14 mouse cellular contexts compared by ENCODE assay signal in the genomic region with DNA sequence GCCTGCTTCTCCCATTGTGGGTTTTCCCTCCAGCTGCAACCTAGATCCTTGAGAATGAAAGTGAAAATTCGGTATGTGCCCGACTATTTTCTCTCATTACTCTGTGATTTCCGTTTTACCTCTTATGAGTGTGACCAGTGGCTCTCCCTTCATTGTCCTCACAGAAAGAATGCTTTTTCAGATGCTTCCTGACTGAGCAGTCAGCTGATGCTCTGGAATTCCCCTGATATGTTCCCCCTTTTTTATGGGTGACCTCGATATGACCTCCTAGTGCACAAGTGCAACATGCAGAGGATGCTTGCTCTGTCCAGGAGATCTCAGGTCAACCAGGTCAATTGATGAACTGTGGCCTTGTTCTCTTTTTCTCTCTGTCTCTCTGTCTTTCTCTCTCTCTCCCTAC. TPM values are rescaled to one million over a fixed set of nuclear protein-coding genes. Genes with fewer than 3 reads are reported as not detected.
A peak's percentile ranks its signal among the peaks of the same experiment; 100 is the strongest.
DNase-seq lines count a peak whose midpoint lies in the region; ATAC-seq and TF ChIP-seq lines count a peak whose summit lies in the region.
"Had no signal": no experiment of that assay in that cellular context is flagged by ENCODE, and none has a peak within 500 bp of the region (broad histone marks: within the 10 kb centered on the region; RNA-seq: fewer than 3 reads in every experiment).

No protein-coding gene starts in this region.

- H3K4me3 ChIP-seq in gastrocnemius, adult 2 months = no peak overlapping the region
- no peak overlapping the region for H3K4me3 ChIP-seq in kidney, embryonic 16.5 days (ENCODE audit: low read length)
- H3K4me3 ChIP-seq in brown adipose tissue, adult 24 weeks (ENCODE audit: insufficient read depth, low read depth, low read length) = no peak overlapping the region
- no peak overlapping the region for H3K4me3 ChIP-seq in heart, embryonic 15.5 days
- H3K4me3 ChIP-seq: forebrain, embryonic 13.5 days; limb, embryonic 13.5 days had no signal

- H3K36me3 ChIP-seq in kidney, embryonic 16.5 days (ENCODE audit: insufficient read depth, low read length) = no peaks in the 10 kb centered on the region
- H3K36me3 ChIP-seq in heart, embryonic 15.5 days = no peaks in the 10 kb centered on the region
- H3K36me3 ChIP-seq: limb, embryonic 13.5 days had no signal

- no peaks in the 10 kb centered on the region for H3K4me1 ChIP-seq in kidney, embryonic 16.5 days (ENCODE audit: insufficient read depth, low read length)
- H3K4me1 ChIP-seq in brown adipose tissue, adult 24 weeks (ENCODE audit: control insufficient read depth, insufficient read depth, insufficient read length, low read length) = peaks cover 8% of the 10 kb centered on the region
- peaks cover 6% of the 10 kb centered on the region; the same call in 1 of the 2 replicates for H3K4me1 ChIP-seq in heart, embryonic 15.5 days (replicated peaks)
- H3K4me1 ChIP-seq: forebrain, embryonic 13.5 days had no signal

- 70% methylated on average over 4 of the region's 4 CpGs for WGBS in kidney, embryonic 16.5 days
- WGBS in heart, embryonic 15.5 days = 37% methylated on average over 4 of the region's 4 CpGs

- no peak overlapping the region for H3K4me2 ChIP-seq in kidney, embryonic 16.5 days (replicated peaks; ENCODE audit: low read depth, low read length)
- no peak overlapping the region for H3K4me2 ChIP-seq in heart, embryonic 15.5 days
- H3K4me2 ChIP-seq: forebrain, embryonic 13.5 days; limb, embryonic 13.5 days had no signal

- no peaks in the 10 kb centered on the region for H3K27me3 ChIP-seq in kidney, embryonic 16.5 days (ENCODE audit: insufficient read depth, low read length)
- no peaks in the 10 kb centered on the region for H3K27me3 ChIP-seq in heart, embryonic 15.5 days
- H3K27me3 ChIP-seq: forebrain, embryonic 13.5 days; limb, embryonic 13.5 days had no signal

- no peak for DNase-seq in gastrocnemius, adult 2 months
- DNase-seq in gastrocnemius, adult 8-10 months (ENCODE audit: low spot score in 2 of 2) = no peak
- no peak for DNase-seq in kidney, postnatal 25 days
- DNase-seq in spleen, postnatal 10 days (ENCODE audit: low spot score in 2 of 2) = no peak
- no peak for DNase-seq in right cerebral cortex, postnatal 36 days (ENCODE audit: low spot score in 2 of 2)
- DNase-seq: B cell, adult 2 months; cerebellum, postnatal 25 days; right cerebral cortex, postnatal 25 days had no signal

- H3K27ac ChIP-seq in gastrocnemius, adult 2 months = peak overlapping the region; percentile 64
- H3K27ac ChIP-seq in kidney, embryonic 16.5 days (ENCODE audit: low read length) = no peak overlapping the region
- H3K27ac ChIP-seq in brown adipose tissue, adult 24 weeks (replicated peaks; ENCODE audit: low read depth, low read length) = peak overlapping the region; percentile 76
- H3K27ac ChIP-seq in heart, embryonic 15.5 days = peak overlapping the region; percentile 38; the same call in 1 of the 2 replicates
- H3K27ac ChIP-seq: forebrain, embryonic 13.5 days; limb, embryonic 13.5 days had no signal

- 0 out of 2 replicates have a peak, but pooled peaks have one; percentile 15 for ATAC-seq in kidney, embryonic 16.5 days (ENCODE audit: low FRiP score, low TSS enrichment)
- peak; percentile 53 for ATAC-seq in heart, embryonic 15.5 days (replicated peaks; ENCODE audit: insufficient number of reproducible peaks, insufficient read depth, low FRiP score, low read depth)
- ATAC-seq: forebrain, embryonic 13.5 days; inflammation-experienced regulatory T-cells, adult 6 months had no signal

- H3K9ac ChIP-seq in kidney, embryonic 16.5 days (replicated peaks; ENCODE audit: low read length) = no peak overlapping the region
- no peak overlapping the region for H3K9ac ChIP-seq in heart, embryonic 15.5 days
- H3K9ac ChIP-seq: forebrain, embryonic 13.5 days; limb, embryonic 13.5 days had no signal

- TF ChIP-seq CTCF in gastrocnemius, adult 2 months (IDR thresholded peaks at IDR 0.05) = no peak

- intact Hi-C loops in gastrocnemius, adult 2 months (cut with DNase I) = no loop called here

- H3K9me3 ChIP-seq in kidney, embryonic 16.5 days (ENCODE audit: low read length) = peaks cover 3% of the 10 kb centered on the region; the same call in 1 of the 2 replicates
- H3K9me3 ChIP-seq in heart, embryonic 15.5 days (replicated peaks) = no peaks in the 10 kb centered on the region
- H3K9me3 ChIP-seq: forebrain, embryonic 13.5 days; limb, embryonic 13.5 days had no signal

RNA-seq across cellular contexts. Expression of a gene that starts 56.3 kb away (rescaled TPM):
- total RNA-seq in gastrocnemius, adult 2 months (2021) = 1 to 10 TPM; 6.1 to 6.2 TPM
- 1 to 10 TPM; 2.6 to 6.6 (median 4.1) TPM for total RNA-seq in gastrocnemius, adult 8-10 months (2022)
- polyA plus RNA-seq in kidney, embryonic 16.5 days (2015; fragmentation: Nextera tagmentation; extraction: Ambion mirVana) = 29.7 and 31.4 TPM in 2 replicates
- polyA plus RNA-seq in brown adipose tissue, adult 24 weeks (2012; ENCODE audit: insufficient read depth, insufficient read length, missing spikeins) = 6.5 and 10.9 TPM in 2 replicates
- polyA plus RNA-seq in heart, embryonic 15.5 days (2015; fragmentation: Nextera tagmentation; extraction: Ambion mirVana) = 10.9 and 13.3 TPM in 2 replicates
